Mouse (Mus musculus) C2C12 (cell line): ENCODE measurements at regions not wholly inside any gene's neighbourhood (a gene's known extent, or its start where the extent isn't known, plus 50 kb on each side); places are given as distances from the start of the nearest gene placed in this dataset.

Experiments used
- CEBPB ChIP-seq: IDR thresholded peaks from one replicate; pipeline ENCODE4 v1.6.1; 2011; ENCODE audit warnings: low read depth, mild to moderate bottlenecking, control low read depth, moderate library complexity
- CTCF ChIP-seq: IDR thresholded peaks from one replicate; pipeline ENCODE4 v1.5.1; 2011; ENCODE audit not compliant: control insufficient read depth, insufficient read depth, insufficient read length
- MAX ChIP-seq: IDR thresholded peaks from one replicate; pipeline ENCODE4 v1.6.1; 2011; ENCODE audit warnings: mild to moderate bottlenecking, control low read depth

- TF ChIP-seq CTCF (no peak), CEBPB (no peak), MAX (no peak)
Observed at GRCm38 (mm10) chr7:133177179-133177575, 53.0 kb upstream of the Ctbp2 start.
